Mouse (Mus musculus) hindbrain, embryonic 13.5 days (tissue): ENCODE data around the gene Cdk5r2. TPM values are rescaled to one million over a fixed set of nuclear protein-coding genes. Genes with fewer than 3 reads are reported as not detected.
A peak's percentile ranks its signal among the peaks of the same experiment; 100 is the strongest.
"Not testable (repeated sequence)": the region's sequence is repeated elsewhere in the genome, so short reads cannot be mapped to it uniquely, and the experiment has no call there.

ENCODE experiments used
- ATAC-seq: fragments of 200-750 bp; cut with Nextera tagmentation; 2 replicates; pipeline ENCODE4 v1.8.0; 2017; ENCODE audit warnings: moderate TSS enrichment; ENCODE audit not compliant: low FRiP score
- H3K27ac ChIP-seq: fragments of 300-500 bp; sonication (generic); 2 replicates; pipeline ENCODE4 v1.5.1; 2015; ENCODE audit warnings: inconsistent platforms, mild to moderate bottlenecking, moderate library complexity
- H3K27me3 ChIP-seq: fragments of 300-500 bp; sonication (generic); 2 replicates; pipeline ENCODE4 v1.6.1; 2015; ENCODE audit warnings: mild to moderate bottlenecking, inconsistent platforms
- H3K36me3 ChIP-seq: fragments of 300-500 bp; sonication (generic); 2 replicates; pipeline ENCODE4 v1.6.1; 2015; ENCODE audit warnings: mild to moderate bottlenecking, inconsistent platforms
- H3K4me1 ChIP-seq: fragments of 300-500 bp; sonication (generic); replicated peaks from 2 replicates; pipeline ENCODE4 v1.6.1; 2015; ENCODE audit warnings: inconsistent platforms
- H3K4me2 ChIP-seq: fragments of 300-500 bp; sonication (generic); 2 replicates; pipeline ENCODE4 v1.6.1; 2015; ENCODE audit warnings: inconsistent platforms, mild to moderate bottlenecking, moderate library complexity
- H3K4me3 ChIP-seq: fragments of 300-500 bp; sonication (generic); 2 replicates; pipeline ENCODE4 v1.5.1; 2015; ENCODE audit warnings: mild to moderate bottlenecking, inconsistent platforms
- H3K9ac ChIP-seq: fragments of 300-500 bp; sonication (generic); 2 replicates; pipeline ENCODE4 v1.6.1; 2015; ENCODE audit warnings: mild to moderate bottlenecking, inconsistent platforms
- H3K9me3 ChIP-seq: fragments of 300-500 bp; sonication (generic); 2 replicates; pipeline ENCODE4 v1.6.1; 2016; ENCODE audit warnings: inconsistent platforms
- WGBS: fragments of 180-500 bp; shearing (Covaris S2); methylation state at CpG from one replicate; pipeline ENCODE4 v1.1.7; 2015; 5-methylcytosine and 5-hydroxymethylcytosine counted together
- polyA plus RNA-seq: library from polyadenylated mRNA; unstranded; fragments of >200 nt; fragmentation: Nextera tagmentation; extraction: Ambion mirVana; gene quantifications from 2 replicates; pipeline ENCODE4 v1.2.1, GENCODE M21; 2015

Gene Cdk5r2
- 6.1 and 6.5 TPM in 2 replicates for polyA plus RNA-seq

DNA sequence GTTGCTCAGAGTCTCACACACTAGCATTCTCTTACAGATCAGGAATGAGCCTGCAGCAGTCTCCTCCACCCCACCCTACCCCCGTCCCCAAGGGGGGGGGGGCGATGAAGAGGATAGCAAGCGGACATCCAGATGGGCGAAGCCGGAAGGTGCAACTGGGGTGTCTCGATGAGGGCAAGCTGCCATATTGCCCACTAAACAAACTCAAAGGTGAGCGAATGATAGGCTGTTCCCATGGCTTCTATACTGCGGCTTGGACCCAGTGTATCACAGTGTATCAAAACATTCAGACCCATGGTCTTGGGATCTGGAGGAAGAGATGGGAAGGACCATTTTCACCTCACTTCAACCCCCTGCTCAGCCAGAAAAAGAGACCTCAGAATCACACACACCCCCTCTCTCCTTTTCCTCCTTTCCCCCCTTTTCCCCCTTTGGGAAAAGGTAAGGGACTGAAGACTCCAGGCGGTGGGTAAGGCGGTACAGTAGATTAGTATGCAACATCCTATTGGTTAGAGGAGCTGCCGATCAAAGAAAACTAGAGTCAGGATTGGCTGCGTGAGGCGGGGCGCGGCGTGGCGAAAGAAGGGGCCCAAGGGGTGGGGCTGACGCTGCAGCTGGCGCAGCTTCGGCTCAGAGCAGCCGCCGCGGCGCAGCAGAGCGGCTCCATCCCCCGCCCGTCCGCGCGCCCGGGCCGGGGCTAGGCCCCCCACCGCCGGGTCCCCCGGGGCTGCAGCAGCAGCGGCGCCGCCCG lies at the start of gene Cdk5r2:
Gene Cdk5r2 (plus strand): TSS at position 629 of the 751 bp plus-strand sequence.
- WGBS, result 3% methylated on average over 38 of the region's 39 CpGs
- Histone ChIP-seq H3K9ac (peak within 1 kb of the TSS; percentile 98), H3K4me2 (peak within 1 kb of the TSS; percentile 88), H3K27me3 (peaks cover 32% of the 10 kb centered on the region; the same call in 1 of the 2 replicates), H3K27ac (peak within 1 kb of the TSS; percentile 93), H3K4me1 (peaks cover 68% of the 10 kb centered on the region), H3K36me3 (no peaks in the 10 kb centered on the region), H3K4me3 (peak within 1 kb of the TSS; percentile 87), H3K9me3 (no peaks in the 10 kb centered on the region)
- peak; percentile 89 for ATAC-seq

DNA sequence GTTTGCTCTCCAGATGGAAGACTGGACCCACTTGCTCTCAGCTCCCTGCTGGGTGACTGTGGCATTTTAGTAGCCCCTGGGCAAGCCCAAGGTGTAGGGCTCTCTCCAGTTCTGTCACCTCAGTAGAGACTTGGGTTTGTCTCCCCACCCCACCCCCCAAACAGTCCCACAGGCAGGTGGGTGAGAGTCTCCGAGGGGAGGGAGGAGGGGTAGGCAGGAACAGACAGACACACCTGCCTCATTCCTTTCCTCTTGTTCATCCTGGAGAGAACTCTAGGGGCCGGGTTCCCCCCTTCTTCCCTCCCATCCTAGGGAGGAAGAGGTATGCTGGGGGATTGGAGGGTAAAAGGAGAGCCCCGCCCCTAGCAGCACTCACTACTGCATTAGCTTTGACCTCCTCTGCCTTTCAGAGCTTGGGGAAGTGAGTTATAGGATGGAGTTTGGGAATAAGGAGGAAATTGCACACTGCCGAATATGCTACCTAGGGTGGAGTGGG lies 49.3 kb upstream of the Cdk5r2 start:
- Histone ChIP-seq H3K27me3 (peaks cover 84% of the 10 kb centered on the region), H3K9ac (no peak overlapping the region), H3K27ac (no peak overlapping the region), H3K36me3 (no peaks in the 10 kb centered on the region), H3K4me2 (no peak overlapping the region), H3K9me3 (no peaks in the 10 kb centered on the region), H3K4me1 (peaks cover 67% of the 10 kb centered on the region), H3K4me3 (no peak overlapping the region)
- ATAC-seq, result no peak
- 19% methylated on average over 4 of the region's 4 CpGs for whole genome bisulfite sequencing

DNA sequence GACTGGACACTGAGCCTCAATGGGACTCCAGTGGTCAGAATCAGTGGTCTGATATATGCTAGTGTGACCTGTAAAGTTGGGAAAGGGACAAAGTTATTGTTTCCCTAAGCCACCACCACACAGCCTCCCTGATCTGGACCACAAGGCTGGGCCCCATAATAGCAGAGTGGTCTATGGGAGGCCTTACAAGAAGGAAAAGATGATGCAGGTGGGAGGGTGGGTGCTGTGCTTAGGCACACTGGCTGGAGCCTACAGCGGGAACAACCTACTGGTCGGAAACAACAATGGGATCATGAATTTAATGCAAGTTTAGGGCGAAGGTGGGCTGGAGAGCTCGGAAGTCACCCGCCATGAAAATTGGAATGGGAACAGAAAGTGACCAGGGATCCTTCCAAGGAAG lies 48.9 kb upstream of the Cdk5r2 start:
- H3K4me1 ChIP-seq, result peaks cover 63% of the 10 kb centered on the region
- H3K4me3 ChIP-seq, result no peak overlapping the region
- no peaks in the 10 kb centered on the region for H3K9me3 ChIP-seq
- H3K9ac ChIP-seq, result no peak overlapping the region
- H3K27me3 ChIP-seq, result peaks cover 80% of the 10 kb centered on the region
- ATAC-seq, result no peak
- no peak overlapping the region for H3K27ac ChIP-seq
- H3K4me2 ChIP-seq, result peak overlapping the region; percentile 66; the same call in 1 of the 2 replicates
- H3K36me3 ChIP-seq, result no peaks in the 10 kb centered on the region
- WGBS, result 15% methylated on average over 5 of the region's 5 CpGs

DNA sequence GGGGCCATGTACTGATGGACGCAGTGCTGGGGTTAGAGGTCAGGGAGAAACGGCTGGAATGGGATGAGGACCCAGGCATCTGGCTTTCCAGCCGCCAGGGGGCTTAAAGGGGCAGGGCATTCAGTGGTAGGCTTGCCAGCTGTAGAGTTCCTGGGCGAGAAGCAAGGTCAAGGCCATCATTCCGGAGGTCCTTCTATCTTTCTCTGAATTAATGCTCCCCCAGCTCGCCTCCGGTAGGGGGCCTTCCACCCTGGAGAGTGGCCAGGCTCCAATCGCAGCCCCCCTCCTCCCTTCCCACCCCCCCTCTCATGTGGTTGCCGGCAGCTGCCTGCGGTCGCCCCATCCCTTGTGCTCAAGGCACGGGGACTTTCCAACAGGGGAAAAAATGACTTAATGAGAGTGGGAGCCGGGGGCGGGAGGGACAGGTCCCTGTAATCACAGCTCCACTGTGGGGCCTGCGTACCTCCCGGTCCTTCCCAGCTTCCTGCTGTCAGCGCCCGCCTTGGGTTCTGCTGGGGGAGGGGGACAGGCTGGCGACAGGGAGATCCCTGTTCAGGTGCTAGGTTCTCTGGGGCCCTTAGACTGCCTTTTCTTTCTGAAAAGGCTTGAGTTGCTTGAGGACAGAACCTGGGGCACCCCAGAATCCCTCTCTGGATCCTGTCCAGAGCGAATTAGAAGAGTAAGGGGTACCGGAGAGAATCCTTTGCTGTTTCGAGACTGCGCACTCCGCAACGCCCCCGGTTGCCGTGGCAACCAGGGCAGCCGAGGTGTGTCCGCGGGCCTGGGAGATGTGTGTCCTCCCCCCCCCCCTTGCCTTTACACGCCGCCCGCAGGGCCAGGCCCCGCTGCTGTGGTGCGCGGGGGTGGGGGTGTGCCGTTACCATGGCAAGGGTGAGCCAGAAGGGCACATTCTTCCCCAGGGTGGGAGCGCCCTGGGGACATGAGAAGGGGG lies 48.1 kb upstream of the Cdk5r2 start:
- Histone ChIP-seq H3K9me3 (no peaks in the 10 kb centered on the region), H3K4me2 (peak overlapping the region; percentile 66), H3K4me3 (peak overlapping the region; percentile 36), H3K9ac (peak overlapping the region; percentile 63), H3K4me1 (peaks cover 60% of the 10 kb centered on the region), H3K27me3 (peaks cover 80% of the 10 kb centered on the region), H3K27ac (peak overlapping the region; percentile 44; the same call in 1 of the 2 replicates), H3K36me3 (no peaks in the 10 kb centered on the region)
- under 1% methylated on average over 35 of the region's 38 CpGs for WGBS
- ATAC-seq, result peak; percentile 56

DNA sequence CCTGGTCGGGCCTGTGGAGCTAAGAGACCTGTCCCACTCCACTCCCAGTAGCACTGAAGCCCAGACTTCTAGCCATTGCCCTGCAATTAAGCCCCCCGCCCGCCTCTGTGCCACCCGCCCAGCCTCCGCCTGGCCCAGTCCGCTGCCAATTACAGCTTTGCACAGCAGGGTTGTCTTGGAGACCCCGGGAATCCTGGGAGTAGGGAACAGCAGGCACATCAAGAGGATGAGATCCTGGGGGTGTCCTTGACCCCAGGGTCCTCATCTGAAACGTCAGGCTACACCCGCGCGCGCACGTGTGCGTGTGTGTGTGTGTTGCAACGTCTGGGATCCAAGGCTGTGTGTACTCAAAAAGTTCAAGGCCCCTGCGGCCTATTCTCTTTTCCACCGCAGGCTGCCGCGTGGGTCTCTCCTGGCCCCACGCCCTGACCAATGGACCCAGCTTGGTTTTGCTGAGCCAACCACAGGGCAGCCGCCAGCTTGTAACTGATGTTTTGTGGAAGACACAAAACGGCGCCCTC lies 47.1 kb upstream of the Cdk5r2 start:
- H3K36me3 ChIP-seq, result no peaks in the 10 kb centered on the region
- H3K27me3 ChIP-seq, result peaks cover 77% of the 10 kb centered on the region
- H3K27ac ChIP-seq, result no peak overlapping the region
- peak overlapping the region; percentile 66 for H3K4me2 ChIP-seq
- ATAC-seq, result peak; percentile 14
- 2% methylated on average over 23 of the region's 23 CpGs for WGBS
- H3K4me3 ChIP-seq, result peak overlapping the region; percentile 36
- peak overlapping the region; percentile 63 for H3K9ac ChIP-seq
- peaks cover 56% of the 10 kb centered on the region for H3K4me1 ChIP-seq
- no peaks in the 10 kb centered on the region for H3K9me3 ChIP-seq

DNA sequence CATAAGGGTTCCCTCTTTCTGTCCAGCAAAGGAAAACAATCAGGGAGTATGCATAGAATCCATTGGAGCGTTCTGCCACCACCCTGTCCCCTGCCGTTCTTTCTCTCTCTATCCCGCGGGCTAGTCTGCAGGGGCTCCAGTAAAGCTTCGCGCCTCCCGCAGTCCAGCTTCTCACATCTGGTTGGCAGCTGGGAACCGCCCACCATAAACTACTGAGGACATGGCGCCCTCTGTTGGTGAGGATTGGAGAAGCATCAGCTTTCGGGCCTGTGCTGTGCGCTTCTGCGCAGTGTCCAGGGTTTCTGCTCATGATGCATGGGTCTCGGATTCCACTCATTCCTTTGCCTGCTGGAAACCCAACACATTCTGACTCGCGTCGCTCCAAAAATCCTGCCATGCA lies 46.7 kb upstream of the Cdk5r2 start:
- ATAC-seq, result peak; percentile 64
- Histone ChIP-seq H3K9me3 (no peaks in the 10 kb centered on the region), H3K36me3 (no peaks in the 10 kb centered on the region), H3K27ac (no peak overlapping the region), H3K4me2 (peak overlapping the region; percentile 66), H3K4me1 (peaks cover 51% of the 10 kb centered on the region), H3K27me3 (peaks cover 74% of the 10 kb centered on the region), H3K4me3 (peak overlapping the region; percentile 36), H3K9ac (peak overlapping the region; percentile 53; the same call in 1 of the 2 replicates)
- WGBS, result under 1% methylated on average over 16 of the region's 16 CpGs

DNA sequence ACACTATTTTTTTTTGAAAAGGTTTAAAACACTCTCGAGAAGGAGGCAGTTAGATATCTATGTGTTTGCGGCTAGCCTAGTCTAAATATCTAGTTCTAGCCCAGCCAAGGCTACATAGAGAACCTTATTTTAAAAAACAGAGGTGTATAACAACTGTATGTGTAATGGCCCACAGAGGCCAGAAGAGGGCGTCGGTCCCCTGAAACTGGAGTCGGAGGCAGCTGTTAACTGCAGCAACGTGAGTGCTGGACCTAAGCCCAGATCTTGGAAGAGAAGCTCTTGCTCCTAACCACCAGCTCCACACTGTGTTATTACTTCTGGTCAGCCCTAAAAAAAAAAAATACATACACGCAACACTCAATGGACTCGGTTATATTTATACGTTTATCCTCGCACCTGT lies 45.7 kb upstream of the Cdk5r2 start:
- Histone ChIP-seq H3K27me3 (peaks cover 71% of the 10 kb centered on the region), H3K4me3 (no peak overlapping the region), H3K9ac (no peak overlapping the region), H3K27ac (no peak overlapping the region), H3K4me2 (no peak overlapping the region), H3K36me3 (no peaks in the 10 kb centered on the region), H3K4me1 (peaks cover 42% of the 10 kb centered on the region), H3K9me3 (no peaks in the 10 kb centered on the region)
- 59% methylated on average over 10 of the region's 10 CpGs for WGBS
- ATAC-seq, result no peak

DNA sequence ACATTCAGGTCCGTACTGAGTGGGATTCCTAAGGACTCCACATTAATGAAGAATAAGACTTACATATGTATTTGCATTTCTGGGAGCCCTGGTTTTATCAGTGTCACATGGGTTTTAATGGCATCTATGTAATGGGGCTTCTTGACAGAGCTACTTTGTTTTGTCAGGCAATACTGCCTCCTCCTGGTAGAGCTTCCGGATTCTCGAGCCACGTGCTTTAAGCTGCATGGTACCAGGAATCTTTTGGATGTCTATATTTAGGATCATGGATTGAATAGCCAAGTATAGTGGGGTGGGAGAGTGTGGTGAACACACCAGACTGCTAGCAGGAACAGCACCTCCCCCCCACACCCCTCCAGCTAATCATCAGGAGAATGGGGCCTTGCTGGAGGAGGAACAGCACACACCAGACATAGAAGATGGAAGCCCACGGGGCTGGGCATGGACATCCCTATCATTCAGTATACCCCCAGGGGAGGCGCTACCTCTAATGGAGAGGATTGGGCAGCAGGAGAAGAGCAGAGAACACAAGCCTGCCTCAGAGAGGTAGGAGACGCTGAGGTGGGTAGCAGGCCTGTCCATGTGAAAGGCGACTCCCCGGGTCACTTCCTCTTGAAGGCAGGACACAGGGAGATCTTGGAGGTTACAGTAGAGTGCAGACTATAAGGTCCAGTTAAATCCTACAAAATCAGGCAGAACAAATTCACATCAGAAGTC lies 39.6 kb upstream of the Cdk5r2 start:
- Histone ChIP-seq H3K9ac (no peak overlapping the region), H3K9me3 (no peaks in the 10 kb centered on the region), H3K27me3 (peaks cover 22% of the 10 kb centered on the region), H3K4me3 (no peak overlapping the region), H3K4me1 (peaks cover 8% of the 10 kb centered on the region), H3K36me3 (no peaks in the 10 kb centered on the region), H3K4me2 (no peak overlapping the region), H3K27ac (no peak overlapping the region)
- 74% methylated on average over 9 of the region's 9 CpGs for WGBS
- ATAC-seq, result no peak

DNA sequence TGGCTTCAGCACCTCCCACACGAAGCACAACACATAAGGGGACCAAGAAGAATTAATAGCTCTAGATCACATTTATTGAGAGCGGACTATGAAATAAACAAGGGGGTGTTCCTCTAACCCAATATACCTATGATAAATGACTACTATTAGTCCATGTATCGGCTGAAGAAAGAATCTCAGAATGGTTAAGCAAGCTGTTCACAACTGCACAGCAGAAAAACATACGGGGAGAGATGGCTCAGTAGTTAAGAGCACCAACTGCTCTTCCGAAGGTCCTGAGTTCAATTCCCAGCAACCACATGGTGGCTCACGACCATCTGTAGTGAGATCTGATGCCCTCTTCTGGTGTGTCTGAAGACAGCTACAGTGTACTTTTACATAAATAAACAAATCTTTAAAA lies 38.8 kb upstream of the Cdk5r2 start:
- peaks cover 21% of the 10 kb centered on the region for H3K27me3 ChIP-seq
- not testable (repeated sequence) for ATAC-seq, H3K9ac ChIP-seq, H3K4me2 ChIP-seq, H3K4me1 ChIP-seq, H3K27ac ChIP-seq, H3K36me3 ChIP-seq, H3K9me3 ChIP-seq, H3K4me3 ChIP-seq
- 92% methylated on average over 6 of the region's 6 CpGs for WGBS

DNA sequence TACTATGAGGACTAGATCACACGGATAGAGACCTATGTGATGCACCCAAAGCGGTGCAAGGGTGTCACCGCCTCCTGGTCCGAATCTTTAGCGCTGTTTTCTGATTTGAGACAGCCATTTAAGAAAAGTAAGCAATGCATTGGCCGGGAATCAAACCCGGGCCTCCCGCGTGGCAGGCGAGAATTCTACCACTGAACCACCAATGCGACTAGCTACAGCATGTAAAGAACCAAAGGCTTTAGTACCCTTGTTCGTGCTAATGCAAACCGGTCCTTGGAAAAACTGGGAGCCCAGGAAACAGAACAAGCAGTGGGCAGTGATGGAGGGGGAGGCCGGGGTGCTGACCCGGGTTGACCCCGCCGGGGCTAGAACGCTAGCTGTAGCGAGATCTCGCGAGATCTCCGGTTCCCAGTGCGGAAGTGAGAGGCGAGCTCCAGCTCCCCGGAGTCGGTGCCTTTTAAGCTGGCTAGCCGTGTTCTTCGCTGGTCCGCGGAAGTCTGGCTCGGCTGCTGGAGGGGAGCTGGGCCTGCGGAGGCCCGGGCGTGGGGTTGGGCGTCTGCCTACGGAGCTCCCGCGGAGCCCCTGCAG lies 38.0 kb upstream of the Cdk5r2 start:
- Histone ChIP-seq H3K36me3 (no peaks in the 10 kb centered on the region), H3K4me3 (peak overlapping the region; percentile 67), H3K27me3 (peaks cover 15% of the 10 kb centered on the region), H3K9me3 (no peaks in the 10 kb centered on the region), H3K9ac (peak overlapping the region; percentile 82), H3K4me1 (peaks cover 8% of the 10 kb centered on the region), H3K27ac (peak overlapping the region; percentile 93), H3K4me2 (peak overlapping the region; percentile 63)
- peak; percentile 81 for ATAC-seq
- WGBS, result 6% methylated on average over 38 of the region's 38 CpGs

DNA sequence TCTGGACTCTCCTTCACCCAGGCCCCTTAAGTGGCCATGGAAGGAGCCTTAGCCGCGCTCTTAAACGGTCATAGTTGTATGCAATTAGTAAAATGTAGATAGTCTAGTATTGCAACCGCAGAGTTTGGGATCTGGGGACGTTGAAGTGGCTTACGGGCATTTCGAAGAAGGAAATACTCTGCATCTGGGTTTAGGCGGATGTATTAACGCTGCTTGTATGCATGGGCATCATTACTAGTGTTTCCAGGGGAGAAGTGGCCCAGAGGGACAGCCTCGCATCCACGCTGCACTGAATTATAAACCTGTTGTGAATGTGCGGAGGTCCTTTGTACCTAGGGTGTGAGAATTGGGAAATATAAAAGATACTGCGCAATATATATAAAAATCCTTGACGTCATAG lies 37.5 kb upstream of the Cdk5r2 start:
- WGBS, result 12% methylated on average over 14 of the region's 14 CpGs
- Histone ChIP-seq H3K27ac (peak overlapping the region; percentile 93), H3K36me3 (no peaks in the 10 kb centered on the region), H3K27me3 (peaks cover 10% of the 10 kb centered on the region; the same call in 1 of the 2 replicates), H3K4me2 (peak overlapping the region; percentile 63), H3K4me3 (peak overlapping the region; percentile 67), H3K9me3 (no peaks in the 10 kb centered on the region), H3K9ac (peak overlapping the region; percentile 82), H3K4me1 (peaks cover 8% of the 10 kb centered on the region)
- peak; percentile 37 for ATAC-seq
